Mouse (Mus musculus): ENCODE results near the gene F11r. TPM values are rescaled to one million over a fixed set of nuclear protein-coding genes. Genes with fewer than 3 reads are reported as not detected.

The F11r gene
- total and polyA plus RNA-seq, 3 experiments, result 23.5 to 45.8 (median 29.7) TPM

Other genes starting within 250 kb of the F11r start
- gene Pcp4l1, start 241.3 kb upstream of the F11r start, total RNA-seq (2021), result 10 to 100 TPM; 42.6 to 54.7 TPM
- 68.9 and 73.5 TPM in 2 replicates for gene Pcp4l1, start 241.3 kb upstream of the F11r start, polyA plus RNA-seq (2012; rRNA removed)
- gene Nr1i3, start 223.6 kb upstream of the F11r start, total RNA-seq (2021), result under 1 TPM in 1 of 2 experiments, not detected in 1; 0.40 TPM
- gene Nr1i3, start 223.6 kb upstream of the F11r start, polyA plus RNA-seq (2012; rRNA removed), result not detected in 2 replicates
- 10 to 100 TPM; 34.4 to 63.1 TPM for gene Tomm40l, start 215.0 kb upstream of the F11r start, total RNA-seq (2021)
- 37.2 and 45.3 TPM in 2 replicates for gene Tomm40l, start 215.0 kb upstream of the F11r start, polyA plus RNA-seq (2012; rRNA removed)
- 10 to 100 TPM in 1 of 2 experiments, 1 to 10 TPM in 1; 4.5 to 48.6 TPM for gene Apoa2, start 212.5 kb upstream of the F11r start, total RNA-seq (2021)
- 7.8 TPM in 1 of 2 replicates, not detected in the other for gene Apoa2, start 212.5 kb upstream of the F11r start, polyA plus RNA-seq (2012; rRNA removed)
- gene Fcer1g, start 203.2 kb upstream of the F11r start, total RNA-seq (2021), result 10 to 100 TPM; 22.9 to 31.2 TPM
- 56.0 and 66.2 TPM in 2 replicates for gene Fcer1g, start 203.2 kb upstream of the F11r start, polyA plus RNA-seq (2012; rRNA removed)
- 1 to 10 TPM; 1.1 to 1.3 TPM for gene Adamts4, start 187.1 kb upstream of the F11r start, total RNA-seq (2021)
- gene Adamts4, start 187.1 kb upstream of the F11r start, polyA plus RNA-seq (2012; rRNA removed), result 1.7 and 2.8 TPM in 2 replicates
- 100 to 1,000 TPM; 558 to 829 TPM for gene Ndufs2, start 186.1 kb upstream of the F11r start, total RNA-seq (2021)
- 210 and 224 TPM in 2 replicates for gene Ndufs2, start 186.1 kb upstream of the F11r start, polyA plus RNA-seq (2012; rRNA removed)
- gene B4galt3, start 167.2 kb upstream of the F11r start, total RNA-seq (2021), result 10 to 100 TPM; 30.3 to 33.4 TPM
- 53.0 and 56.7 TPM in 2 replicates for gene B4galt3, start 167.2 kb upstream of the F11r start, polyA plus RNA-seq (2012; rRNA removed)
- gene Ppox, start 156.3 kb upstream of the F11r start, total RNA-seq (2021), result 10 to 100 TPM; 28.6 to 32.2 TPM
- 44.2 and 55.0 TPM in 2 replicates for gene Ppox, start 156.3 kb upstream of the F11r start, polyA plus RNA-seq (2012; rRNA removed)
- gene Usp21, start 149.5 kb upstream of the F11r start, total RNA-seq (2021), result 10 to 100 TPM; 37.5 to 44.9 TPM
- gene Usp21, start 149.5 kb upstream of the F11r start, polyA plus RNA-seq (2012; rRNA removed), result 61.3 and 61.5 TPM in 2 replicates
- 100 to 1,000 TPM; 121 to 170 TPM for gene Ufc1, start 142.5 kb upstream of the F11r start, total RNA-seq (2021)
- 19.9 and 20.1 TPM in 2 replicates for gene Ufc1, start 142.5 kb upstream of the F11r start, polyA plus RNA-seq (2012; rRNA removed)
- gene Dedd, start 108.4 kb upstream of the F11r start, total RNA-seq (2021), result 10 to 100 TPM; 31.7 to 33.5 TPM
- gene Dedd, start 108.4 kb upstream of the F11r start, polyA plus RNA-seq (2012; rRNA removed), result 19.9 and 20.0 TPM in 2 replicates
- 10 to 100 TPM; 82.6 to 92.9 TPM for gene Nit1, start 91.9 kb upstream of the F11r start, total RNA-seq (2021)
- 70.1 and 74.7 TPM in 2 replicates for gene Nit1, start 91.9 kb upstream of the F11r start, polyA plus RNA-seq (2012; rRNA removed)
- 100 to 1,000 TPM; 154 TPM for gene Pfdn2, start 91.9 kb upstream of the F11r start, total RNA-seq (2021)
- 3.5 and 4.0 TPM in 2 replicates for gene Pfdn2, start 91.9 kb upstream of the F11r start, polyA plus RNA-seq (2012; rRNA removed)
- gene Klhdc9, start 76.7 kb upstream of the F11r start, total RNA-seq (2021), result 1 to 10 TPM; 1.1 to 3.8 TPM
- gene Klhdc9, start 76.7 kb upstream of the F11r start, polyA plus RNA-seq (2012; rRNA removed), result 3.3 and 4.3 TPM in 2 replicates
- under 1 TPM; 0.09 to 0.14 TPM for gene Nectin4, start 67.4 kb upstream of the F11r start, total RNA-seq (2021)
- gene Nectin4, start 67.4 kb upstream of the F11r start, polyA plus RNA-seq (2012; rRNA removed), result 0.20 and 0.21 TPM in 2 replicates
- 1 to 10 TPM; 2.7 to 4.1 TPM for gene Arhgap30, start 48.6 kb upstream of the F11r start, total RNA-seq (2021)
- gene Arhgap30, start 48.6 kb upstream of the F11r start, polyA plus RNA-seq (2012; rRNA removed), result 2.3 and 2.6 TPM in 2 replicates
- 10 to 100 TPM; 50.9 to 68.8 TPM for gene Usf1, start 26.2 kb upstream of the F11r start, total RNA-seq (2021)
- 71.6 and 85.0 TPM in 2 replicates for gene Usf1, start 26.2 kb upstream of the F11r start, polyA plus RNA-seq (2012; rRNA removed)
- gene Tstd1, start 18.7 kb upstream of the F11r start, total RNA-seq (2021), result 1 to 10 TPM; 3.0 to 5.0 TPM
- gene Tstd1, start 18.7 kb upstream of the F11r start, polyA plus RNA-seq (2012; rRNA removed), result 0.49 and 0.99 TPM in 2 replicates
- 1 to 10 TPM; 3.6 to 8.3 TPM for gene Alyref2, start 65.9 kb downstream of the F11r start, total RNA-seq (2021)
- 2.5 and 4.1 TPM in 2 replicates for gene Alyref2, start 65.9 kb downstream of the F11r start, polyA plus RNA-seq (2012; rRNA removed)
- gene Itln1, start 97.8 kb downstream of the F11r start, total RNA-seq (2021), result not detected
- gene Itln1, start 97.8 kb downstream of the F11r start, polyA plus RNA-seq (2012; rRNA removed), result not detected in 2 replicates
- 1 to 10 TPM in 1 of 2 experiments, under 1 TPM in 1; 0.84 to 1.2 TPM for gene Cd244a, start 121.7 kb downstream of the F11r start, total RNA-seq (2021)
- gene Cd244a, start 121.7 kb downstream of the F11r start, polyA plus RNA-seq (2012; rRNA removed), result 0.12 and 0.15 TPM in 2 replicates
- 1 to 10 TPM in 1 of 2 experiments, under 1 TPM in 1; 0.97 to 1.0 TPM for gene Ly9, start 169.9 kb downstream of the F11r start, total RNA-seq (2021)
- gene Ly9, start 169.9 kb downstream of the F11r start, polyA plus RNA-seq (2012; rRNA removed), result 0.20 and 0.29 TPM in 2 replicates
- gene Slamf7, start 215.5 kb downstream of the F11r start, total RNA-seq (2021), result 1 to 10 TPM in 1 of 2 experiments, under 1 TPM in 1; 0.86 to 1.3 TPM
- gene Slamf7, start 215.5 kb downstream of the F11r start, polyA plus RNA-seq (2012; rRNA removed), result 0.07 and 0.13 TPM in 2 replicates
- 1 to 10 TPM; 3.1 TPM for gene Cd48, start 244.5 kb downstream of the F11r start, total RNA-seq (2021)
- 1.4 TPM in 2 replicates for gene Cd48, start 244.5 kb downstream of the F11r start, polyA plus RNA-seq (2012; rRNA removed)

All from adrenal gland, adult 2 months (tissue).